Mouse (Mus musculus) embryonic fibroblast, embryonic 13.5 days (primary cell): ENCODE data around the gene Pla1a.

Experiments used
- CTCF ChIP-seq: IDR thresholded peaks from 2 replicates; pipeline ENCODE4 v1.5.1; 2011; ENCODE audit warnings: mild to moderate bottlenecking, control low read depth, low read length, moderate library complexity, borderline replicate concordance; ENCODE audit not compliant: insufficient read depth
- POLR2A ChIP-seq: IDR thresholded peaks from 2 replicates; pipeline ENCODE4 v1.6.1; 2011; ENCODE audit warnings: low read depth, mild to moderate bottlenecking, control low read depth, low read length, moderate library complexity

DNA sequence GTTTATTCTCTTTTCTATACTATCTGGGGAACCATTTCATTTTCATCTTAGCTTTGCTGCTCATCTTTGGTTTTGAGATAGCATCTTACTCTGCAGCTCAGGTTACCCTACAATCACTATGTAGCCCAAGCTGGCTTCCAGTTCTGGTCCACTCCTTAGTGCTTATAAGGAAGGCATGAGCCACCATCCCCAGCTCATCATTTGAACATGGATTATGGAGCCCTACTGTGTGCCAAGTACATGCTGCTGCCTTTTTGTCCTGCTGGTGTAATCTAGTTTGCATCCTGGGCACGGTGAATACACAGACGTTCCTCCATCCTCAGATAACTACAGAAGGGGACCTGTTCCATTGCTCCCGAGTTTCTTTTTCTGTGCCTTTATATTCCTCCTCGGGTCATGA is 60.1 kb downstream of the Pla1a start:
- TF ChIP-seq CTCF, result no peak
- no peak for TF ChIP-seq POLR2A
